Mouse (Mus musculus): ENCODE measurements around the gene Dspp.

The Dspp gene

DNA sequence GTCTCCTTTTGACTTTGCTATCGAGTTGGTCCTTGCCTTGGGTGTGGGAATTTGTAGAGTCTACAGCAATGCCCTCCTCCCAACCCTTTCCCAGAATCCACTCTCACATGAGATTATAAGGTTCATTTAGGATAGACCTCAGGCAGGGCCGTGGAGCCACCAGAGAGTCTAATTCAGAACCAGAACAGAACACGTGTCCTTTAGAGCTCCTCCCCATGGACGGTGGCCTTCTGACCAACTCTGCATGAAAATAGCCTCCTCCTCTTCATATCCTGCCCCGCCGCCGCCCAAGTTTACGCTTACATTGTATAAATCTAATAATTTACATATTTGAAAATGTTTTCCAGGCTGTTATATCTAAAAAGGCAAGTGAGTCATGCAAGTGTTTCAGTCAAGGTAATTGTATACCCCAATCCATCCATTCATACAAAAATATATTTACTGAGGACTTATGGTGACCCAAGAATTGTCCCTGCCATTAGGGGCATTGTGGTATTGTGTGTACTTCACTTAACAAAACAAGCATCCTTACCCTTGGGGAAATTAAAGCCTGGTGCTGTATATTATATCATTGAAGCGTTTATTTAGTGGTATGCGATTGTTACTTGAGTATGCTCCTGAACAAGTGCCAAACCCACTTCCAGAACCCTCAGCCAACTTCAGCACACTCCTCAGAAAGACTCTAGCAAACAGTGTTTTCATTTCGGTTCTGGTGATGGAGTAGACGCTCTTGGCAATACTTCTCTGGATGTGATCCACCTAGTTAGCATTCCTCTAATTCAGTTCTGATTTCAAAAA, 30.8 kb downstream of the Dspp start:
- no peak for DNase-seq

DNA sequence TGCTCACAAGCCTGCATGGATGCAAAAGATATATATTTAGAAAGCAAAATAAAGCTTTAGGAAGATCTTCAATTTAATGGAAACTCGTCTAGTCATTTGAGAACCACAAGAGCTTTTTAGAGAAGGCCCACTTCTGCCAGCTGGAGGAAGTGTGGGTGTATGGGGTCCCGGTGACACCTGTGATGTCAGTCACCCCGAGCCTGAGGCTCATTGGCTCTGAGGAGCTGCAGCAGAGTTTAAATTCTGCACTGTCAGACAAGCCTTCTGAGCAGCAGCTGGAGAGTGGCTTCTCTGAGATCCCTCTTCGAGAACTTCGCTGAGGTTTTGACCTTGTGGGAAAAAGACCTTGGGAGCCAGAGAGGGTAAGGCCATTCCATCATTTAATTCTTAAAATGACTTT, 31.8 kb downstream of the Dspp start, which contains the start of gene Dmp1:
TSS of gene Dmp1 (plus strand) at position 263 of the 400 bp plus-strand sequence.
- no peak for DNase-seq

DNA sequence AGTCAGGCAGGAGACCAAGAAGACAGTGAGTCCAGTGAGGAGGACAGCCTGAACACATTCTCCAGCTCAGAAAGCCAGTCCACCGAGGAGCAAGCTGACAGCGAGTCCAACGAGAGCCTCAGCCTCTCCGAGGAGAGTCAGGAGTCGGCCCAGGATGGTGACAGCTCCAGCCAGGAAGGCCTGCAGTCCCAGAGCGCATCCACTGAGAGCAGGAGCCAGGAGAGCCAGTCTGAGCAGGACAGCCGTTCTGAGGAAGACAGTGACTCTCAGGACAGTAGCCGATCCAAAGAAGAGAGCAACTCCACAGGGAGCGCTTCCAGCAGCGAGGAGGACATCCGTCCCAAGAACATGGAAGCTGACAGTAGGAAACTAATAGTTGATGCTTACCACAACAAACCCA, 42.0 kb downstream of the Dspp start:
- no peak for DNase-seq

DNA sequence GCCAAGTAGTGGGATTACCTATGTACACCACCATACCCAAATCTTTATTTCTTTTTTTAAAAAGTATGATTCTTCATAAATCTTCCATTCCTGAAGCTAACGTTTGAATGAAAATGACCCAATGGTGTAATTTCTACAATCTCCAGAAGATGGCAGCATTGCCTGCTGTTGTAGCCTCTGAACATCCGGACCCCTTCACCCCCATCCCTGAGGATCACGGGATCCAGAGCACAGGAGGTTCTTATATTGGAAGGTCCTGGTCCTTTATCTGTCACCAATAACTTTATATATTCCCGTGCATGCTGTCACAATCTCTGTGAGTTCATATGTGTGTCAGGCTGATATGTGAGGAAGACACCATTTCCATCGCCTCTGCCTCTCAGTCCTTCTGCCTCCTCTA, 48.4 kb downstream of the Dspp start:
- DNase-seq: peak in 1 of 2 experiments; percentile 29

DNA sequence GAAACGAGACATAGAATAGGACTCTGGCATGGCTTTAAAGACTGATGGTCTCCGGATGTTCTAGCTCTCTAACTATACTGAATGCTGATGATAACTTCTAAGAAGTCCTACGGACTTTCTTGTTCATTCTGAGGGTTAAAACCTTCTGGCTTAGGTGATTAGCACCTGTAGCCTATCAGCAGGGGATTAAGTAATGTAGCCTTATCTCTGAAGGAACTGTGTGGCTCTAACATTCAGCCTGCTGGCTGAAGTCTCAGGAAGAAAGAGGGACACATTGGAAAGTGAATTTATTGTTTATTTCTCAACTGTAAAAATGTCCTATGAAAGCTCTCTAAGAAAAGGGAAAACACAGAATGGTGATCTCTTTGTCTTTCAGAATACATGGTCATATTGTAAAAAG, 53.8 kb downstream of the Dspp start:
- DNase-seq: no peak

DNA sequence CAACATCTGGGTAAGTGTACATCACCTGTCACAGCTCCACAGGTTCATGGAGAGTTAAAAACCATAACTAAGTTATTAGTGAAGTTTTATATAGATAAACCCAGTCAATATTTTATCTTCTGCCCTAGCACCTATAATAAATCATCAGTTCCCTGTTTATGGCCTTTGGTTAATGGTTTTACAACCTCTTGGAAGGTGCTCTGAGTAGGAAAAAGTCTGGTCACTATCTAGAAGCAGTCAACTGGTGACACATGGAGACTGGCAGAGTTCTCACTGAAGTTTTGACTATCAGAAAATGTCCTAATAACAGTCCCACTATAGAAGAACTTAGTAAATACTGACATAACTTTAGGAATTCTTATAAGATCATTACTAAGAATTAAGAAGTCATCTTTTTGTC, 54.2 kb downstream of the Dspp start:
- DNase-seq: no peak

DNA sequence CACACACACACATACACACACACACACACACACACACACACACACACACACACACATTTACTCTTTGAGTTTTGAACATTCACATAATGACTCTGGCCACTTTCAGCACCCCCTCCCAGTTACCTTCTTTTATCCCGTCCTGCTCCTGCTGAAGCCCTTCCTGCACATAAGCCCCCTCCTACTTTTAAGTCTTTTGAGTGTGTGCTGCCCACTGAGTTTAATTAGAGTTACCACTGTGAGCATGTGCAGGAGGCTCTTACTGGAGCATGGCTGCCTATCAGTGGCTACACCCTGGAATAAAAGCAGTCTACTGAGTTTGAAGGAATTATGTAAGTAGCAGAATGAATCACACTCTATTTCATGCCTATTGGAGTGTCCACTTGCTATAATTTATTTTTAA, 58.0 kb downstream of the Dspp start:
- no peak for DNase-seq
